Mouse (Mus musculus) testis, postnatal 14 days (tissue): ENCODE measurements at regions not wholly inside any gene's neighbourhood (a gene's known extent, or its start where the extent isn't known, plus 50 kb on each side); places are given as distances from the start of the nearest gene placed in this dataset.

ENCODE experiments used
- DNase-seq: peaks from one replicate; pipeline ENCODE4 v3.0.0; 2021; ENCODE audit warnings: low spot score

- DNase-seq: no peak
Observed at GRCm38 (mm10) chr11:45174811-45175798, 558.0 kb downstream of the Ebf1 start.

GRCm38 (mm10) chr11:45176971-45177370, 559.9 kb downstream of the Ebf1 start:
- DNase-seq: no peak

GRCm38 (mm10) chr11:45178036-45178435, 560.9 kb downstream of the Ebf1 start:
- DNase-seq: no peak

GRCm38 (mm10) chr11:45179019-45179418, 561.9 kb downstream of the Ebf1 start:
- DNase-seq: no peak

- DNase-seq: no peak
Observed at GRCm38 (mm10) chr11:45190601-45191370, 573.7 kb downstream of the Ebf1 start.

- no peak for DNase-seq
Observed at GRCm38 (mm10) chr11:45191392-45192189, 574.5 kb downstream of the Ebf1 start.

- DNase-seq: no peak
Observed at GRCm38 (mm10) chr11:45193319-45193718, 576.2 kb downstream of the Ebf1 start.

GRCm38 (mm10) chr11:45199520-45199919, 582.4 kb downstream of the Ebf1 start:
- no peak for DNase-seq

GRCm38 (mm10) chr11:45200714-45201405, 583.7 kb downstream of the Ebf1 start:
- no peak for DNase-seq

GRCm38 (mm10) chr11:45203446-45203845, 586.3 kb downstream of the Ebf1 start:
- no peak for DNase-seq

GRCm38 (mm10) chr11:45206611-45207525, 589.8 kb downstream of the Ebf1 start:
- no peak for DNase-seq

- no peak for DNase-seq
Observed at GRCm38 (mm10) chr11:45214096-45214495, 597.0 kb downstream of the Ebf1 start.

GRCm38 (mm10) chr11:45216942-45217474, 599.9 kb downstream of the Ebf1 start:
- no peak for DNase-seq

GRCm38 (mm10) chr11:45219239-45219638, 602.1 kb downstream of the Ebf1 start:
- DNase-seq: no peak

- DNase-seq: no peak
Observed at GRCm38 (mm10) chr11:45222021-45222420, 604.9 kb downstream of the Ebf1 start.

- DNase-seq: no peak
Observed at GRCm38 (mm10) chr11:45235476-45236412, 616.1 kb upstream of the Clint1 start.

GRCm38 (mm10) chr11:45237056-45237455, 614.8 kb upstream of the Clint1 start:
- DNase-seq: peak; percentile 65

- DNase-seq: no peak
Observed at GRCm38 (mm10) chr11:45239044-45239443, 612.8 kb upstream of the Clint1 start.

GRCm38 (mm10) chr11:45240419-45240818, 611.4 kb upstream of the Clint1 start:
- DNase-seq: no peak
